Mouse (Mus musculus): Measurements from ENCODE around the gene Pop5. TPM values are rescaled to one million over a fixed set of nuclear protein-coding genes. Genes with fewer than 3 reads are reported as not detected.

Pop5 gene
- total RNA-seq, 2 experiments from 2014 or later: 27.9 to 28.2 TPM

DNA sequence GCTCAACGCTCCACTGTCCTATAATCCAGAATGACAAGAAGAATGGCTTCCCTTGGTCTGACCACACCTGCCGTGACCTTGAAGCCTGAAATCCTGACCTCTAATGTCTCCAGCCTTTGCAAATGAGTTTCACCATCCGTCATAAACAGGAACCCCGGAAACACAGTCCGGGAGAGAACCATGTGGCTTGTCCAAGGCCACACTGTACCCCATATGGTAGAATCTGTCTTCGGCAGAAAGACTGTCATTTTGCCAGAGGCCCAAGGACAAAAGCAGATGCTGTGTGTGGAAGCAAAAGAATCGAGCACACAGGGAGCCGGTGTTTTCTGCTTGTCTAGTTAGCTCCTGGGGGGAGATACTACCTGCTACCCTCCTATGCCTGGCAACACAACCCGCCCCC lies 23.2 kb upstream of the Pop5 start:
- no peak for DNase-seq
- intact Hi-C loops (cut with DNase I): no loop called here

- intact Hi-C loops (cut with DNase I): no loop called here
- DNase-seq: no peak
These were observed 22.8 kb upstream of the Pop5 start for GRCm38 (mm10) chr5:115212861-115213260.

DNA sequence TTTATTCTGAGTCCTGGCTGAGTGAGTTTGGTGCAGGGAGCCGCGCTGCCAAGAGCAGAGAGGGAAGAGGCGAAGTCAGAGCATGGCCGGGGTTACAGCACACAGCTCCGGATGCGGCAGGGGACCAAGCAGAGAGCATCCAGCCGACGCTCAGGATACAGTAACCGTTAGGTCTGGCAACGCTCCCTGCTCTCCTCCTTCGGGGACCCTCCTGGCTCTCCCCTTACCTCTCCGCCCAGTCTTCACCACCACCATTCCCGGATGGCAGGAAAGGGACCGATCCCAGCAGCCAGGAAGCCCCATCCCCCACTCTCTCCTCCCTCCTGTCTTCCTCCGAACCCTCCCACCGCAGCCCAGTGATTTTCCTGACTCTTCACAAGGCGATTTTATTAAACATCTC lies 20.8 kb upstream of the Pop5 start:
- intact Hi-C loops (cut with DNase I): no loop called here
- DNase-seq: no peak

GRCm38 (mm10) chr5:115215273-115216185 lies 20.1 kb upstream of the Pop5 start:
- intact Hi-C loops (cut with DNase I): no loop called here
- no peak for DNase-seq

DNA sequence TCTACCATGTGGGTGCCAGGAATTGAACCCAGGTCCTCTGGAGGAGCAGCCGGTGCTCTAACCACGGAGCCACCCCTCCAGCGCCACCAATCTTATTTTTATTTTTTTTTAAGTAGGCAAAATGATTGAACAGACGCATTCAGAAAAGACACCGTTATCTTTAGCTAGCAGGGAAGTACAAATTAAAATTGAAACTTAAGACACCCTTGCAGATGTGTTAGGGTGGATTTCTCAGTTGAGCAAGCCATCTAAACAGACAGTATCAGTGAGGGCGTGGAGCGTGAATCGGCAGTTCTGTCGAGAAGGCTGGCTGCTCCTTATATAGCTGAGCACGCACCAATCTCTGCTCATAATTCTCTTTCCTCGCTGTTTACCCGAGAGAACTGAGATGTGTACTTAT lies 17.6 kb upstream of the Pop5 start:
- DNase-seq: no peak
- intact Hi-C loops (cut with DNase I): no loop called here

DNA sequence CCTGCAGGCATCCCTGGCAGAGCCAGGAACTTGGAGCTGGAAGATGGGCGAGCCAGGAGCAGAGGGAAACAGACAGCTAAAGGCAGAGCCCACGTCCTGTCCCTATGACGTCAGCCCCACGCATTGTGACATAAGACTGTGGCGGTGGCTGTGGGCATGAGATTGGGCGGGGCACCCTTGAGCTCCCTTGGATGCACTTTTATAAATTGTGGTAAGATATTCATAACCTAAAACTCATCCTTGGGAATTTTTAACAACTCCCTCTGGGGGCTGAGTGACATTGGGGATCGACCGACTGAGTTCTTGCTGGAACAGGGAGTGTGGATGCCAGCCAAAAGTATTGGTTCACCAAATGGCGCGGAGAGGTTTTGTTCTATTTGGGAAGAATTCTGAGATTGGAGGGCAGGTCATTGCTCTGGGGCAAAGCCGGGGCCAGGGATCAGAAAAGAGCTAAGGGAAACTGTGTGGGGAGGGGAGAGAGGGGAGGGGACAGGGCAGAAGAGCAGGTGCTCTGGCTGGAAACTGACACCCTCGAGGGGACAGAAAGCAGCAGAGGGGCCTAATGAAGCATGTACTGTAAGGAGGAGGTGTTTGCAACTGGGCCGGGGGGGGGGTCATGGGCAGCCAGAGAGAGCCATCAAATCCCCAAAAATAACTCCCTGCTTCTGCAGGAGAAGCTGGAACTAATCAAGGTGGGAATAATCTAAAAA lies 14.6 kb upstream of the Pop5 start:
- no peak for DNase-seq
- intact Hi-C loops (cut with DNase I): no loop called here

DNA sequence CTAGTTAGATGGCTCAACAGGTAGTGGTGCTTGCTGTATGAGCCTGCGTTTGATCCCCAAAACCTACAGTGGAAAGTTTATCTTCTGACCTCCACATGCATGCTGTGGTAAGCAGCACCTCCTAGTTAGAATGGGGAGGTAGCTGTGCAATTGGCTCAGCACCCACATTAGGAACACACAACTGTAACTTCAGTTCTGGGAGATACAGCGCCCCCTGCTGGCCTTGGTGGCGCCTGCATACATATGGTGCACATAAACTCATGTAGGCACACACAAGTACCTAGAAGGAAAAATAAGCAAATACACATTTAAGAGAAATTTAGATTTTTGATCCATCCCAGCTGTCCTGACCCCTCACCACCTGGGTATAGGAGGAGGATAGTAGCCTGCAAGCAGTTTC lies 13.2 kb upstream of the Pop5 start:
- DNase-seq: no peak
- intact Hi-C loops (cut with DNase I): no loop called here

DNA sequence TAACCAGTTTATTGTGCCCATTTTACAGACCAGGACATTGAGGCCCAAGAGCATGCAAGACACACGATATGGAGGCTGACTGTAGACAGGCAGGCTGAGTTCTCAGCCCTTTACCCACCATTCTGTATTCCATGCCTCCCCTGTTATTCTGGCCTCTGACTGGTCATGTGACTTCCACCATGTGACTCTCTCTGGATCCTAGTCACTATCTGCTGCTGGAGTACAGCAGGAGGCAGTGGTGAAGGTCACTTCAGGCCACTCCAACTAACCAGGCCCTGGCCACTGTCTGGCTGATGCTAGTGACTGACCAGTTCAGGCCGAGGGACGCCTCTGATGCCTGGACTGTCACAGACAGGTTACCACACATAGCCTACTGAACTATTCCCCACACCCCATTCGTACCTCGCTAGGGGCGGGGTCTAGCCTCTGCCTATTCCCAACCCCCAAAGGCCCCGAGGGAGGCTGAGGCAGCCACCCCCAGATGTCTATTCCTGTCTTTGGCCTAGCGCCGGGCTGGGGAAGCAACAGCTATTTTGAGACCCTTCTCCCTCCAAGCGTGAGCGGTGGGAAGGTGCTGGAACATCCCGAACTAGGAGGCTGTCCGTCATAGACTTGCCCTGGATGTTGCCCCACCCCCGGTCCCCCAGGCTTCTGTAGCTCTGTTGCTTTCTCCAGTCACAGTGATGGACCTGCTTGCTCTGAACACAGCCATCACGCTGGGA lies 4.6 kb upstream of the Pop5 start:
- intact Hi-C loops (cut with DNase I): loop anchor here (10.0 kb wide), 1 partner anchor 256 kb away; the partner anchor contains the start of gene Hnf1a
- peak in 1 of 2 experiments; percentile 35 for DNase-seq

DNA sequence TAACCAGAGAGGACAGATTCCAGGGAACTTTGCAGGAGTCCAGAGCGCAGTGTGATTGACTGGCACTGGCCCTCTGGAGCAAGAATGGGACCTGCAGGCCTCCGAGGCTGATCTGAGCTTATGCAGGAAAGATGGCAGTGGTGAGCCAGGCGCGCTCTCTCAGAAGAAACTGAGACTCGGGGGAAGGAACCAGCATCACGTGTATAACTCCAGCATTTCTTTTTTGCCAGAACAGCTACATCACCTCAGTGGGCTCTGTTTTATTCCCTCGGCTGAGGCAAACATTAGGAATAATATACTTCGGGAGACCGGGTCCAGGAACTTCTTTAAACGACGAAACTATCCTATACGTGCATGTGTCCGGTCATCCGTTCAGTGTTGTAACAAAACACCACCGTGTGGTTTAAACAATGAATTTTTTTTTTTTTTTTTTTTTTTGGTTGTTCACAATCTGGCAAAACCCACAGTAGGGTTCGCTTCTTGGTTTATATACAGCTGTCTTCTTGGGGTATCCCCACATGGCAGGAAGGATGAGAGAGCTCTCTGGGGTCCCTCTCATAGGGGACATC lies 4.0 kb upstream of the Pop5 start:
- DNase-seq: no peak
- intact Hi-C loops (cut with DNase I): loop anchor here (10.0 kb wide), 1 partner anchor 257 kb away; the partner anchor contains the start of gene Hnf1a

DNA sequence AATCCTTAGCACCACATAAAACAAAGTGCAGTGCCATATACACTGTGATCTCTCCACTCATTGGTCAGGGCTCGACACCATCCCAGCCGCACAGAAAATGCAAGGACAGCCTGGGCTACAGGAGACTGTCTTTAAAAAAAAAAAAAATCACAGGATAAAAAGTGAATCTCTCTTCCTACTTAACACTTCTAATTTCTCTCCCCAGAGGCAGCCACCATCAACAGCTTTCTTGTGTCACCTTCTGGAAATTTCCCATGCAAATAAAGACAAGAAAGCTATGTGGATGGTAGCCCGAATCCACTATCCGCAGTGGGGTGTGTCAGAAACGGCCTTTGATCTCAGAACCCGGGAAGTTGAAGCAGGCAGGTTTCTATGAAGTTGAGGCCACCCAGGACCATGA lies 3.1 kb upstream of the Pop5 start:
- intact Hi-C loops (cut with DNase I): loop anchor here (10.0 kb wide), 1 partner anchor 258 kb away; the partner anchor contains the start of gene Hnf1a
- no peak for DNase-seq

- DNase-seq: no peak
- intact Hi-C loops (cut with DNase I): loop anchor here (10.0 kb wide), 1 partner anchor 258 kb away; the partner anchor contains the start of gene Hnf1a
These were observed 2.4 kb upstream of the Pop5 start for GRCm38 (mm10) chr5:115233031-115233780.

GRCm38 (mm10) chr5:115234519-115234918 lies 1.1 kb upstream of the Pop5 start:
- no peak for DNase-seq
- intact Hi-C loops (cut with DNase I): loop anchor here (10.0 kb wide), 1 partner anchor 260 kb away; the partner anchor contains the start of gene Hnf1a

DNA sequence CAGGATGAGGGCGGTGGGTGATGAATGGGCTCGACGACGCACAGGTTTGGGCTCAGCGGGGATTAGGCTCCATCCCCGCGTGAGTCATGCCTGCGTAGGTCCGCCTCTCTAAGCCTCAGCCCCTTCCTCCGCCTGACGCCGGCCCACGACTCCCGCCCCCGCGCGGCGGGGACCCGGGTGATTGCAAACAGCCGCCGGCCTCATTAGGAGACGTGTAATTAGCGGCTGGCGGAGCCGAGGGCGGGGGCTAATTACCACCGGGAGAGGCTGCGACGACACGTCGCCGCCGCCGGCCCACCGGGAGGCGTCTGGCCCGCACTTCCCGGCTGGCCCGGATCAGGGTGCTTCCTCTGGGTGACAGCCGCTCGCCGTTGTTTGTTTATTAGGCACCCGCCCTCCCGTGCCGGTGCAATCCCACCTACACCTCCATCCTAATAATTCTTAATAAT lies 289 bp upstream of the Pop5 start:
- intact Hi-C loops (cut with DNase I): loop anchor here (1.0 to 10.0 kb wide), 4 partner anchors 37 to 261 kb away; partner anchors contain the start of genes Hnf1a and Rnf10

DNA sequence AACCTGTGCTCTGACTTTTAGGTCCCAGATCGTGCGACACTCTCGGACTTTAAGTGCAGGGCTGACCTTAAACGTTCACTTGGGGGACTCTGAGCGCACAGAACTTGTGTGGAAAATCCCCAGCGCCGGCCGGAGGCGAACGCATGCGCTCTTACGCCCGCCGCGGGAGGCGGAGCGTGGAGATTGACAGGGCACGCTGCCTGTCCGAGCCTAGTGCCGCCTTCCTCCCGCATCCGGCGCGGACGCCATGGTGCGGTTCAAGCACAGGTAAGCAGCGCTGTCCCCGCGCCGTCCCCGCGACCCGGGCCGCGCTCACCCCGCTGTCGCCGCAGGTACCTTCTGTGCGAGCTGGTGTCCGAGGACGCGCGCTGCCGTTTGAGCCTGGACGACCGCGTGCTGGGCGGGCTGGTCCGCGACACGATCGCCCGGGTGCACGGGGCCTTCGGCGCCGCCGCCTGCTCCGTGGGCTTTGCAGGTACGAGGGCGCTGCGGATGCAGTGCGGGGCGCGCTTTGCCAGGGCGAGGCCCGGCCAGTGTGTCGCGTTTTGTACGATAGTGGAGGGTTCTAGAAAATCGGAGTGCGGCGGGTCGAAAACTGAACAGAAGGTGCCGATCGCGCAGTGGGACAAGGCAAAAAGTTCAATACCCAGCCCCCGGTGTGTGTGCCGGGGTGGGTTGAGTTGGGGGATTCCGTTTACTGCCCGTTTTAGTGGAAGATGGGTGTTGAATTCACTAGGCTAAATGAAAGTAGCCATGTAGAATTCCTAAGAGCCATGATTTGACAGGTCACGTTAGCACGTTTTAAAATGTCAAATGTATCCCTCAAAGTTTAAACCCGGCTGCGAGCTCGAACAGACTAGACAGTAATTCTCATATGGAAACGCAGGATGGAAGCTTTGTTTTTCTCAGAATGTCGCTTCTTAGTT lies 2.4 kb downstream of the Pop5 start:
- peak; percentile 87 to 90 for DNase-seq
- intact Hi-C loops (cut with DNase I): loop anchor here (5.0 to 10.0 kb wide), 3 partner anchors 34 to 263 kb away; partner anchors contain the start of genes Hnf1a and Rnf10

More for the DNA sequence above, 289 bp upstream of the Pop5 start:
- DNase-seq: peak; percentile 62 to 65

DNA sequence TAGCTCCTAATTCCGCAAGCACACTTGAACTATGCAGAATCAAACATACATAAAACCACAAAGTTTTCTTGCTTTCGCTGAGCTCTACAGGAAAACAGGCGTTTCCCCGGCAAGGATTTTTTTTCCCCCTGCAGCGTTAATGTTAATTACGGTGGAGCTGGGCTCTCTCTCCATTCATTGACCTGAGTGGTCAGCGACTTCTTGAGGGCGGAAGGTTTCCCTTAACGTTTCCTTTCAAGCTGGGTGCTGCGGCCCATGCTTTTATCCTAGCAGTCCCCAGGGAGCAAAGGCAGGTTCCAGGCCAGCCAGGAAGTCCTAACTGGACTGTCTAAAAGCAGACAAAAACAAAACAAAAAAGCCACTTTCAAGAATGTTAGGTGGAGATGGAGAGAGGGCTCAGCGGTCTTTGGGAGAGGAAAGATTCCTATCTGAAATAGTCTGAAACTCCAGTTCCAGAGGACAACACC lies 3.1 kb downstream of the Pop5 start:
- no peak for DNase-seq
- intact Hi-C loops (cut with DNase I): loop anchor here (5.0 to 10.0 kb wide), 3 partner anchors 34 to 264 kb away; partner anchors contain the start of genes Hnf1a and Rnf10

- intact Hi-C loops (cut with DNase I): no loop called here
- no peak for DNase-seq
These were observed 4.6 kb downstream of the Pop5 start for GRCm38 (mm10) chr5:115240191-115240590.

DNA sequence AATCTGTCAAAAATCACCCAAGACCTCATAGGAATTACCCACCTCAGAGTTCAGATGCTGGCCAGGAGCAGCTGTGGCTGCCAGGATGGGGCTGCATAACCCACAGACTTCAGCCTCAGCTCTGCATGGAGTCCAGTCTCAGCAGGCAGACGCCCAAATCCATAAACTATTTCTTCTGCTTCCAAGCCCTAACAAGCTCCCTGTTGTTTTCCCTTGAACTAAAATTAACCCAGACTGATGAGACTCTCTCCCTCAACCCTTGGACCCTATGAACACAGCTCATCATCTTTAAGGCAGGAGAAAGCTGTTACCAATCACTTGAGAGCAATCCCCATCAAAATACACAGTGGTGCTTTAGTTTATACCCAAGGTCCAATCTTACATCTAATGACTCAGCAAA lies 19.8 kb downstream of the Pop5 start:
- intact Hi-C loops (cut with DNase I): no loop called here
- DNase-seq: no peak
